Mouse (Mus musculus) embryonic fibroblast, embryonic 13.5 days (primary cell): Measurements from ENCODE around the gene Pelp1.

Experiments
- CTCF ChIP-seq: IDR thresholded peaks from 2 replicates; pipeline ENCODE4 v1.5.1; 2011; ENCODE audit warnings: mild to moderate bottlenecking, control low read depth, low read length, moderate library complexity, borderline replicate concordance; ENCODE audit not compliant: insufficient read depth
- POLR2A ChIP-seq: IDR thresholded peaks from 2 replicates; pipeline ENCODE4 v1.6.1; 2011; ENCODE audit warnings: low read depth, mild to moderate bottlenecking, control low read depth, low read length, moderate library complexity

GRCm38 (mm10) chr11:70453261-70454044 is 43.6 kb upstream of the Pelp1 start:
- no peak for TF ChIP-seq POLR2A
- no peak for TF ChIP-seq CTCF
